Mouse (Mus musculus): Measurements from ENCODE around the gene Phactr2. TPM values are rescaled to one million over a fixed set of nuclear protein-coding genes. Genes with fewer than 3 reads are reported as not detected.

The Phactr2 gene
- polyA plus RNA-seq, 1 experiment from 2014 or later: 21.3 TPM

GRCm38 (mm10) chr10:13168461-13168860, 305.8 kb downstream of the Phactr2 start:
- 91% methylated on average over 5 of the region's 5 CpGs for WGBS
- H3K36me3 ChIP-seq: no peaks in the 10 kb centered on the region
- no peak for DNase-seq (ENCODE audit: low spot score)
- H3K9me3 ChIP-seq (replicated peaks): no peaks in the 10 kb centered on the region
- H3K27ac ChIP-seq: no peak overlapping the region
- no peak overlapping the region for H3K4me3 ChIP-seq
- H3K27me3 ChIP-seq (ENCODE audit: low read depth, poor library complexity, severe bottlenecking): no peaks in the 10 kb centered on the region
- peaks cover 38% of the 10 kb centered on the region for H3K4me1 ChIP-seq

- Histone ChIP-seq H3K4me1 (no peaks in the 10 kb centered on the region), H3K27me3 (ENCODE audit: low read depth, poor library complexity, severe bottlenecking) (no peaks in the 10 kb centered on the region), H3K9me3 (replicated peaks) (no peaks in the 10 kb centered on the region), H3K4me3 (no peak overlapping the region), H3K36me3 (no peaks in the 10 kb centered on the region), H3K27ac (no peak overlapping the region)
- DNase-seq (ENCODE audit: low spot score): no peak
- 84% methylated on average over 4 of the region's 4 CpGs for WGBS
These were observed 312.2 kb downstream of the Phactr2 start for GRCm38 (mm10) chr10:13162031-13162430.

GRCm38 (mm10) chr10:13160913-13161312, 313.3 kb downstream of the Phactr2 start:
- H3K9me3 ChIP-seq (replicated peaks): no peaks in the 10 kb centered on the region
- no peaks in the 10 kb centered on the region for H3K27me3 ChIP-seq (ENCODE audit: low read depth, poor library complexity, severe bottlenecking)
- DNase-seq (ENCODE audit: low spot score): no peak
- WGBS: 92% methylated on average over 4 of the region's 4 CpGs
- H3K4me1 ChIP-seq: no peaks in the 10 kb centered on the region
- H3K4me3 ChIP-seq: no peak overlapping the region
- no peaks in the 10 kb centered on the region for H3K36me3 ChIP-seq
- no peak overlapping the region for H3K27ac ChIP-seq

Other genes with a start within 250 kb of the Phactr2 start
- 21.3 and 23.6 TPM in 2 replicates for gene Fuca2, start 25.1 kb upstream of the Phactr2 start, polyA plus RNA-seq (2016; fragmentation: Nextera tagmentation; extraction: Ambion mirVana)
- gene Adat2, start 78.5 kb upstream of the Phactr2 start, polyA plus RNA-seq (2016; fragmentation: Nextera tagmentation; extraction: Ambion mirVana): 5.3 and 6.6 TPM in 2 replicates
- 16.5 and 18.7 TPM in 2 replicates for gene Pex3, start 78.7 kb upstream of the Phactr2 start, polyA plus RNA-seq (2016; fragmentation: Nextera tagmentation; extraction: Ambion mirVana)

Data from limb, embryonic 10.5 days (tissue).